Mouse (Mus musculus): ENCODE measurements at regions not wholly inside any gene's neighbourhood (a gene's known extent, or its start where the extent isn't known, plus 50 kb on each side); places are given as distances from the start of the nearest gene placed in this dataset.

- TF ChIP-seq CTCF (IDR thresholded peaks at IDR 0.05) (no peak), EP300 (IDR thresholded peaks at IDR 0.05) (no peak)
- no peak overlapping the region for H3K27ac ChIP-seq (ENCODE audit: low read length)
- ATAC-seq: no peak
- no peaks in the 10 kb centered on the region for H3K27me3 ChIP-seq (replicated peaks; ENCODE audit: insufficient read depth, low read length)
- H3K4me2 ChIP-seq (replicated peaks; ENCODE audit: low read depth, low read length): no peak overlapping the region
- DNase-seq (ENCODE audit: low spot score): no peak
- no peaks in the 10 kb centered on the region for H3K36me3 ChIP-seq (ENCODE audit: insufficient read depth, low read length)
- H3K4me1 ChIP-seq (ENCODE audit: insufficient read depth, low read depth, low read length): no peaks in the 10 kb centered on the region
- 33% methylated on average over 6 of the region's 6 CpGs for WGBS
- no peaks in the 10 kb centered on the region for H3K9me3 ChIP-seq (ENCODE audit: low read length)
- no peak overlapping the region for H3K4me3 ChIP-seq (ENCODE audit: low read depth, low read length)
- no peak overlapping the region for H3K9ac ChIP-seq (replicated peaks; ENCODE audit: low read depth)
Measured at GRCm38 (mm10) chr11:19851022-19851615, 73.1 kb upstream of the Spred2 start.

GRCm38 (mm10) chr11:19861596-19861995 is 62.6 kb upstream of the Spred2 start:
- H3K9me3 ChIP-seq (ENCODE audit: low read length): no peaks in the 10 kb centered on the region
- no peak overlapping the region for H3K27ac ChIP-seq (ENCODE audit: low read length)
- TF ChIP-seq EP300 (IDR thresholded peaks at IDR 0.05) (no peak), CTCF (IDR thresholded peaks at IDR 0.05) (no peak)
- 76% methylated on average over 4 of the region's 4 CpGs for WGBS
- ATAC-seq (no peak), DNase-seq (ENCODE audit: low spot score) (no peak)
- H3K4me3 ChIP-seq (ENCODE audit: low read depth, low read length): no peak overlapping the region
- H3K4me1 ChIP-seq (ENCODE audit: insufficient read depth, low read depth, low read length): no peaks in the 10 kb centered on the region
- H3K4me2 ChIP-seq (replicated peaks; ENCODE audit: low read depth, low read length): no peak overlapping the region
- H3K9ac ChIP-seq (replicated peaks; ENCODE audit: low read depth): no peak overlapping the region
- H3K36me3 ChIP-seq (ENCODE audit: insufficient read depth, low read length): no peaks in the 10 kb centered on the region
- no peaks in the 10 kb centered on the region for H3K27me3 ChIP-seq (replicated peaks; ENCODE audit: insufficient read depth, low read length)

- no peak for TF ChIP-seq EP300 (IDR thresholded peaks at IDR 0.05)
- no peak for TF ChIP-seq CTCF (IDR thresholded peaks at IDR 0.05)
- no peaks in the 10 kb centered on the region for H3K4me1 ChIP-seq (ENCODE audit: insufficient read depth, low read depth, low read length)
- WGBS: 73% methylated on average over 3 of the region's 3 CpGs
- no peak overlapping the region for H3K4me3 ChIP-seq (ENCODE audit: low read depth, low read length)
- ATAC-seq (no peak), DNase-seq (ENCODE audit: low spot score) (no peak)
- H3K36me3 ChIP-seq (ENCODE audit: insufficient read depth, low read length): no peaks in the 10 kb centered on the region
- H3K27me3 ChIP-seq (replicated peaks; ENCODE audit: insufficient read depth, low read length): no peaks in the 10 kb centered on the region
- no peak overlapping the region for H3K4me2 ChIP-seq (replicated peaks; ENCODE audit: low read depth, low read length)
- no peaks in the 10 kb centered on the region for H3K9me3 ChIP-seq (ENCODE audit: low read length)
- H3K27ac ChIP-seq (ENCODE audit: low read length): no peak overlapping the region
- no peak overlapping the region for H3K9ac ChIP-seq (replicated peaks; ENCODE audit: low read depth)
Measured at GRCm38 (mm10) chr11:19863327-19863726, 60.8 kb upstream of the Spred2 start.

GRCm38 (mm10) chr11:19866262-19866661 is 57.9 kb upstream of the Spred2 start:
- H3K9ac ChIP-seq (replicated peaks; ENCODE audit: low read depth): no peak overlapping the region
- no peak for DNase-seq (ENCODE audit: low spot score)
- WGBS: 28% methylated on average over 2 of the region's 2 CpGs
- no peak overlapping the region for H3K4me2 ChIP-seq (replicated peaks; ENCODE audit: low read depth, low read length)
- H3K27me3 ChIP-seq (replicated peaks; ENCODE audit: insufficient read depth, low read length): no peaks in the 10 kb centered on the region
- no peaks in the 10 kb centered on the region for H3K36me3 ChIP-seq (ENCODE audit: insufficient read depth, low read length)
- no peaks in the 10 kb centered on the region for H3K4me1 ChIP-seq (ENCODE audit: insufficient read depth, low read depth, low read length)
- TF ChIP-seq CTCF (IDR thresholded peaks at IDR 0.05): no peak
- no peak for TF ChIP-seq EP300 (IDR thresholded peaks at IDR 0.05)
- H3K9me3 ChIP-seq (ENCODE audit: low read length): no peaks in the 10 kb centered on the region
- no peak overlapping the region for H3K27ac ChIP-seq (ENCODE audit: low read length)
- no peak overlapping the region for H3K4me3 ChIP-seq (ENCODE audit: low read depth, low read length)
- ATAC-seq: no peak

- Histone ChIP-seq H3K4me3 (ENCODE audit: low read depth, low read length) (no peak overlapping the region), H3K9me3 (ENCODE audit: low read length) (no peaks in the 10 kb centered on the region), H3K9ac (replicated peaks; ENCODE audit: low read depth) (no peak overlapping the region), H3K4me2 (replicated peaks; ENCODE audit: low read depth, low read length) (no peak overlapping the region), H3K27me3 (replicated peaks; ENCODE audit: insufficient read depth, low read length) (no peaks in the 10 kb centered on the region), H3K4me1 (ENCODE audit: insufficient read depth, low read depth, low read length) (no peaks in the 10 kb centered on the region), H3K36me3 (ENCODE audit: insufficient read depth, low read length) (no peaks in the 10 kb centered on the region), H3K27ac (ENCODE audit: low read length) (no peak overlapping the region)
- DNase-seq (ENCODE audit: low spot score) (no peak), ATAC-seq (no peak)
- 69% methylated on average over 3 of the region's 3 CpGs for WGBS
- TF ChIP-seq EP300 (IDR thresholded peaks at IDR 0.05) (no peak), CTCF (IDR thresholded peaks at IDR 0.05) (no peak)
Measured at GRCm38 (mm10) chr11:19869671-19870070, 54.5 kb upstream of the Spred2 start.

GRCm38 (mm10) chr11:19870136-19870535 is 54.0 kb upstream of the Spred2 start:
- Histone ChIP-seq H3K4me2 (replicated peaks; ENCODE audit: low read depth, low read length) (no peak overlapping the region), H3K9me3 (ENCODE audit: low read length) (no peaks in the 10 kb centered on the region), H3K36me3 (ENCODE audit: insufficient read depth, low read length) (no peaks in the 10 kb centered on the region), H3K4me3 (ENCODE audit: low read depth, low read length) (no peak overlapping the region), H3K27me3 (replicated peaks; ENCODE audit: insufficient read depth, low read length) (no peaks in the 10 kb centered on the region), H3K27ac (ENCODE audit: low read length) (no peak overlapping the region), H3K4me1 (ENCODE audit: insufficient read depth, low read depth, low read length) (no peaks in the 10 kb centered on the region), H3K9ac (replicated peaks; ENCODE audit: low read depth) (no peak overlapping the region)
- no peak for TF ChIP-seq CTCF (IDR thresholded peaks at IDR 0.05)
- no peak for TF ChIP-seq EP300 (IDR thresholded peaks at IDR 0.05)
- ATAC-seq (no peak), DNase-seq (ENCODE audit: low spot score) (no peak)
- WGBS: 73% methylated on average over 7 of the region's 7 CpGs

- Histone ChIP-seq H3K9ac (replicated peaks; ENCODE audit: low read depth) (no peak overlapping the region), H3K36me3 (ENCODE audit: insufficient read depth, low read length) (no peaks in the 10 kb centered on the region), H3K9me3 (ENCODE audit: low read length) (no peaks in the 10 kb centered on the region), H3K4me1 (ENCODE audit: insufficient read depth, low read depth, low read length) (no peaks in the 10 kb centered on the region), H3K4me2 (replicated peaks; ENCODE audit: low read depth, low read length) (no peak overlapping the region), H3K27ac (ENCODE audit: low read length) (no peak overlapping the region), H3K4me3 (ENCODE audit: low read depth, low read length) (no peak overlapping the region), H3K27me3 (replicated peaks; ENCODE audit: insufficient read depth, low read length) (no peaks in the 10 kb centered on the region)
- no peak for ATAC-seq
- TF ChIP-seq EP300 (IDR thresholded peaks at IDR 0.05) (no peak), CTCF (IDR thresholded peaks at IDR 0.05) (no peak)
- no peak for DNase-seq (ENCODE audit: low spot score)
- WGBS: 85% methylated on average over 6 of the region's 6 CpGs
Measured at GRCm38 (mm10) chr11:19873796-19874195, 50.4 kb upstream of the Spred2 start.
